Mouse (Mus musculus): ENCODE data around the gene Mrpl52. TPM values are rescaled to one million over a fixed set of nuclear protein-coding genes. Genes with fewer than 3 reads are reported as not detected.

Gene Mrpl52
- polyA plus RNA-seq, 1 experiment from 2014 or later, result 202 TPM

DNA sequence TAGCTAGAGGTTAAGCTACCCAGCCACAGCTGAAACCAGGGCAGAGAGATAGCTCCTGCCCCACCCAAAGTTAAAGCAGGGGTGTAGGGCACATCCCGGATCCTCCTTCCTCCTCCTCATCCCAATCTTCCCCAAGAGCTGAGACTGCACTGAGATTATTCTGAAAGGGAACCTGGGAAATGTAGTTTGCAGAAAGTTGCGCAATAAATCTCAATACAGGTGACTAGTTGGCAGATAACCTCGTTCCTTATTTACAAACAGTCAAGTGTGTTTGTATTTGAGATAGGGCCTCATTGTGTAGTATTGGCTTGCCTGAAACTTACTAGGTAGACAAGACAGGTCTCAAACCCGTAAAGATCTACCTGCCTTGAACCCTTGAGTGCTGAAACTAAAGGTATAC, 35.4 kb downstream of the Mrpl52 start:
- WGBS, result 79% methylated on average over 4 of the region's 4 CpGs
- Histone ChIP-seq H3K27me3 (ENCODE audit: insufficient read depth, low read length) (no peaks in the 10 kb centered on the region), H3K9me3 (ENCODE audit: low read length) (no peaks in the 10 kb centered on the region), H3K4me3 (ENCODE audit: low read length) (no peak overlapping the region), H3K4me2 (replicated peaks; ENCODE audit: low read depth, low read length) (no peak overlapping the region), H3K4me1 (ENCODE audit: insufficient read depth, low read length) (peaks cover 10% of the 10 kb centered on the region), H3K27ac (ENCODE audit: low read length) (no peak overlapping the region), H3K9ac (replicated peaks; ENCODE audit: low read length) (no peak overlapping the region), H3K36me3 (ENCODE audit: insufficient read depth, low read length) (peaks cover 4% of the 10 kb centered on the region; the same call in 1 of the 2 replicates)
- no peak for ATAC-seq (ENCODE audit: low FRiP score, low TSS enrichment)

DNA sequence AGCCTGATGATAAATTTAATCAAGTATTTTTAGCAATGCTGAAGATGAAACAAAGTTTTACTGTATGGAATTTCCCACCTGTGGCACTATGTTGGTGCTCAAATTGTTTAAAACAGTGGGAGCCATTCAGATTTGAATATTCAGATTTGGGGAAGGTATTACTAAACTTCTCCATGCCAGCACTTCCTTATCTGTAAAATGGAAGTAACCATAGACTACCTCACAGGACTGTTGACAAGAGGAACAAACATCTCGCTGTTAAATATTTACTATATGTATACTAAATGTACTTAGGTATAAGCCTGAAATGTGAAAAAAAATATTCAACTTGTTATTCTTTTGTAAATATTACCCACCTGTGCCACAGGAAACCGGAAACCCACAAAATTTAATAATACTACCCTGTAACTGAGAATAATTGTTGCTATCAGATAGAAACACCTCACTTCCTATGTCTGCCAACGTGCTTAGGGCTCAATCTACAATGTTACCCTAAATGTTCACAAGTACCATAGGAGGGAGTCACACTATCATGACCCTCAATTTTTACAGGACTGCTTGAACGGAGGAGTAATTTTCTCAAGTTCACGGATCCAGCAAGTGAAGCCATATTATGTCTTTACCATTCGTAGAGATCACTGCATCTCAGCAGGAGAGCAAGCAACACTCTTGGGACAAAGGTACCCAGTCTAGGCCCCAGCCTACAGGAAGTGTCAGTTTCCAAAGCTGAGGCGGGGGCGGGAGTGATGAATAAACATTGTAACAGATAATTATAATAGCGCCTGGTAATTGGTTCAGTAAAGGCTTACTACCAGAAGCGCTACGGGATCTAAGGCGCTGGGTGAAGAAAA, 36.6 kb downstream of the Mrpl52 start:
- Histone ChIP-seq H3K9ac (replicated peaks; ENCODE audit: low read length) (peak overlapping the region; percentile 92), H3K36me3 (ENCODE audit: insufficient read depth, low read length) (peaks cover 14% of the 10 kb centered on the region), H3K4me3 (ENCODE audit: low read length) (peak overlapping the region; percentile 87), H3K4me2 (replicated peaks; ENCODE audit: low read depth, low read length) (peak overlapping the region; percentile 79), H3K27me3 (ENCODE audit: insufficient read depth, low read length) (no peaks in the 10 kb centered on the region), H3K27ac (ENCODE audit: low read length) (peak overlapping the region; percentile 92), H3K9me3 (ENCODE audit: low read length) (no peaks in the 10 kb centered on the region), H3K4me1 (ENCODE audit: insufficient read depth, low read length) (peaks cover 10% of the 10 kb centered on the region)
- ATAC-seq (ENCODE audit: low FRiP score, low TSS enrichment), result peak; percentile 27; the same call in 1 of the 2 replicates
- 15% methylated on average over 12 of the region's 12 CpGs for WGBS

DNA sequence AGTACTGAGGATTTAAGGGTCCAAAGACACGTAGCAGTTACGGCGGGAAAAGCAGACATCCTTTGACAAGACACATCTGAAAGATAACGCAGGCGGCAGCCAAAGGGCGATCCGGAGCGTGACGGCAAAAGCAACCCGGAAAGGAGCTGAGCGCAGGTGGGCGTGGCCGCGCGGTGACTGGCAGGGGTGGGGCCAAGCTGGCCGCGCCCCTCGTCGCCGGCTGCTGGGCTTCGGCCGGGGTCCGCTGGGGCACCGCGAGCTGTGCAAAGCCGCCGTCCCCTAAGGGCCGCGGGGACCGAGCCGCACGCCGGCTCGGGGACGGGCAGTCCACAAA, 37.2 kb downstream of the Mrpl52 start, which contains the start of gene Lrp10:
TSS of gene Lrp10 (plus strand) at position 179 of the 334 bp plus-strand sequence.
- Histone ChIP-seq H3K4me1 (ENCODE audit: insufficient read depth, low read length) (peaks cover 10% of the 10 kb centered on the region), H3K36me3 (ENCODE audit: insufficient read depth, low read length) (peaks cover 20% of the 10 kb centered on the region), H3K9ac (replicated peaks; ENCODE audit: low read length) (peak within 1 kb of the TSS; percentile 92), H3K4me2 (replicated peaks; ENCODE audit: low read depth, low read length) (peak within 1 kb of the TSS; percentile 79), H3K4me3 (ENCODE audit: low read length) (peak within 1 kb of the TSS; percentile 87), H3K27ac (ENCODE audit: low read length) (peak within 1 kb of the TSS; percentile 92), H3K9me3 (ENCODE audit: low read length) (no peaks in the 10 kb centered on the region), H3K27me3 (ENCODE audit: insufficient read depth, low read length) (no peaks in the 10 kb centered on the region)
- WGBS, result under 1% methylated on average over 35 of the region's 35 CpGs
- peak; percentile 90 for ATAC-seq (ENCODE audit: low FRiP score, low TSS enrichment)

DNA sequence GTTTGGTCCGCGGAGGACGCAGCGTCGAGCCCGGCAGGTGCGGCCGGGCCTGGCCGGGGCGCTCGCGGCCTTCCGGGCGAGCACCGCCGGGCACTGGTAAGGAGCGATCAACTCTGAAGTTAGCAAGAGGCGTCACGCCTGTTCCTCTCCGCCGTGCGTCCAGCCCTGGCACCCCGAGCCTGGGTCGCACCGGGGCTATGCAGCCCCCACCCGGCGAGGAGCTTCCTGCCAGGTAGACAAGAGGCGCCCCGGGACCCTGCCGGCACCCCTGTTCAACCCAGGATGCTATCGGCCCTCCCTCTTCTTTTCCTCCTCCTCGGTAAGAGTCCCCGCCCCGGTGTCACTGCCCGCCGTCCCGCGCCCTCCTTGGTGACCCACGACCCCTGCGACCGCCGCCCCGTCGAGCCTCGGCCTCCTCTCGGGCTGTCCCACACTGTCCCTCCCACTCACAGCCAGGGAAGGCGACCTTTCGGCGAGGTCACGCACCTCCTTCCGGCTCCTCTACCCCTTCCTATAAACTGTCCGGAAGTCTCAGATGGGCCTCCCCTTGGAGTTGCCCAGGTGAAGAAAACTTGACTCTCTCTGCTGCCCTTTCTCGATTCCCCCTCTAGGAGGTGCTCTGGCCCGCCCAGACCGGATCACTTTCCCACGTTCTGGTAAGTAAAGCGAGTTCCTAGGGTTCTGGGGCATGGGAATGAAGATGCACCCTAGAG, 37.7 kb downstream of the Mrpl52 start:
- under 1% methylated on average over 40 of the region's 57 CpGs for WGBS
- Histone ChIP-seq H3K36me3 (ENCODE audit: insufficient read depth, low read length) (peaks cover 25% of the 10 kb centered on the region), H3K4me2 (replicated peaks; ENCODE audit: low read depth, low read length) (peak overlapping the region; percentile 79), H3K4me3 (ENCODE audit: low read length) (peak overlapping the region; percentile 87), H3K27me3 (ENCODE audit: insufficient read depth, low read length) (no peaks in the 10 kb centered on the region), H3K9ac (replicated peaks; ENCODE audit: low read length) (peak overlapping the region; percentile 92), H3K4me1 (ENCODE audit: insufficient read depth, low read length) (peaks cover 10% of the 10 kb centered on the region), H3K27ac (ENCODE audit: low read length) (peak overlapping the region; percentile 92), H3K9me3 (ENCODE audit: low read length) (no peaks in the 10 kb centered on the region)
- ATAC-seq (ENCODE audit: low FRiP score, low TSS enrichment), result peak; percentile 77

DNA sequence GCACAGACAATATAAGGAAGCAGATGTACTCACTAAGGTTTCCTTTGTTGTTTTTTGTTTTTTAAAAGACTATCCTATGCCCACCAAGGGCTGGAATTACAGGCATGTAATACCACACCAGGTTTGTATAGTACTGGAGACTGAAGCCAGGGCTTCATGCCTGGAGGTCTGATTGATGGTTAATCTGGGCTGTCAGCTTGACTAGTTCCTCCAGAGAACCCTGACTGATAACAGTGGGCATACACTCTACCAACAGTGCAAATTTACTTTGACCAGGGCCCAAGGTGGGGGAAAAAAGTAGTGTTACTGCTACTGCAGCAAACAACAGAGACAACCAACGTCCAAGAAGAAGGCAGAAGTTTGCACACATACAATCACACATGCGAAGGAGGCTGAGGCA, 44.8 kb downstream of the Mrpl52 start:
- WGBS, result 89% methylated on average over 2 of the region's 2 CpGs
- H3K4me2 ChIP-seq (replicated peaks; ENCODE audit: low read depth, low read length), result no peak overlapping the region
- H3K4me1 ChIP-seq (ENCODE audit: insufficient read depth, low read length), result peaks cover 4% of the 10 kb centered on the region
- H3K9ac ChIP-seq (replicated peaks; ENCODE audit: low read length), result no peak overlapping the region
- H3K27me3 ChIP-seq (ENCODE audit: insufficient read depth, low read length), result no peaks in the 10 kb centered on the region
- H3K4me3 ChIP-seq (ENCODE audit: low read length), result no peak overlapping the region
- no peak for ATAC-seq (ENCODE audit: low FRiP score, low TSS enrichment)
- H3K9me3 ChIP-seq (ENCODE audit: low read length), result peaks cover 5% of the 10 kb centered on the region; the same call in 1 of the 2 replicates
- H3K36me3 ChIP-seq (ENCODE audit: insufficient read depth, low read length), result peaks cover 31% of the 10 kb centered on the region
- H3K27ac ChIP-seq (ENCODE audit: low read length), result no peak overlapping the region

- no peak for ATAC-seq (ENCODE audit: low FRiP score, low TSS enrichment)
- no peak overlapping the region for H3K9ac ChIP-seq (replicated peaks; ENCODE audit: low read length)
- WGBS, result 71% methylated on average over 5 of the region's 5 CpGs
- no peak overlapping the region for H3K4me2 ChIP-seq (replicated peaks; ENCODE audit: low read depth, low read length)
- H3K4me1 ChIP-seq (ENCODE audit: insufficient read depth, low read length), result peaks cover 9% of the 10 kb centered on the region
- H3K9me3 ChIP-seq (ENCODE audit: low read length), result peaks cover 5% of the 10 kb centered on the region; the same call in 1 of the 2 replicates
- H3K36me3 ChIP-seq (ENCODE audit: insufficient read depth, low read length), result peaks cover 28% of the 10 kb centered on the region
- no peak overlapping the region for H3K27ac ChIP-seq (ENCODE audit: low read length)
- no peak overlapping the region for H3K4me3 ChIP-seq (ENCODE audit: low read length)
- no peaks in the 10 kb centered on the region for H3K27me3 ChIP-seq (ENCODE audit: insufficient read depth, low read length)
Measured at GRCm38 (mm10) chr14:54472671-54473070, 46.0 kb downstream of the Mrpl52 start.

DNA sequence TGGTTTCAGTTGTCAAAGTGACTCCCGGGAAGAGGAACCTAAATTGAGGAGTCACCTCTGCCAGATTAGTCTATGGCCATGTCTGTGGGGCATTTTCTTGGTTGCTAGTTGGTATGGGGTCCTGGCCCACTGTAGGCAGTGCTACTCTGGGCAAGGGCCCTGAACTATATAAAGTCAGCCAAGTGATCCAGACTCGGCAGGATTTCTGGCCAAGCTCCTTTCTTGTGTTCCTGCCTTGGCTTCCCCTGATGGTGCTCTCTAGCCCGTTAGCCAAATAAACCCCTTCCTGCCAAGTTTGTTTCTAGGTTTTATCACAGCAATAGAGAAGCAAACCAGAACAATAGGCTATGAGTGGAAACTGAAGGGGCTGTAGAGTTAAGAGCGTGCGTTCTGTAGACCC, 48.0 kb downstream of the Mrpl52 start:
- Histone ChIP-seq H3K4me1 (ENCODE audit: insufficient read depth, low read length) (peaks cover 21% of the 10 kb centered on the region), H3K4me2 (replicated peaks; ENCODE audit: low read depth, low read length) (no peak overlapping the region), H3K27me3 (ENCODE audit: insufficient read depth, low read length) (peaks cover 9% of the 10 kb centered on the region; the same call in 1 of the 2 replicates), H3K9ac (replicated peaks; ENCODE audit: low read length) (no peak overlapping the region), H3K36me3 (ENCODE audit: insufficient read depth, low read length) (peaks cover 8% of the 10 kb centered on the region; the same call in 1 of the 2 replicates), H3K27ac (ENCODE audit: low read length) (no peak overlapping the region), H3K4me3 (ENCODE audit: low read length) (no peak overlapping the region), H3K9me3 (ENCODE audit: low read length) (peaks cover 5% of the 10 kb centered on the region; the same call in 1 of the 2 replicates)
- ATAC-seq (ENCODE audit: low FRiP score, low TSS enrichment), result no peak
- 76% methylated on average over 5 of the region's 5 CpGs for WGBS

DNA sequence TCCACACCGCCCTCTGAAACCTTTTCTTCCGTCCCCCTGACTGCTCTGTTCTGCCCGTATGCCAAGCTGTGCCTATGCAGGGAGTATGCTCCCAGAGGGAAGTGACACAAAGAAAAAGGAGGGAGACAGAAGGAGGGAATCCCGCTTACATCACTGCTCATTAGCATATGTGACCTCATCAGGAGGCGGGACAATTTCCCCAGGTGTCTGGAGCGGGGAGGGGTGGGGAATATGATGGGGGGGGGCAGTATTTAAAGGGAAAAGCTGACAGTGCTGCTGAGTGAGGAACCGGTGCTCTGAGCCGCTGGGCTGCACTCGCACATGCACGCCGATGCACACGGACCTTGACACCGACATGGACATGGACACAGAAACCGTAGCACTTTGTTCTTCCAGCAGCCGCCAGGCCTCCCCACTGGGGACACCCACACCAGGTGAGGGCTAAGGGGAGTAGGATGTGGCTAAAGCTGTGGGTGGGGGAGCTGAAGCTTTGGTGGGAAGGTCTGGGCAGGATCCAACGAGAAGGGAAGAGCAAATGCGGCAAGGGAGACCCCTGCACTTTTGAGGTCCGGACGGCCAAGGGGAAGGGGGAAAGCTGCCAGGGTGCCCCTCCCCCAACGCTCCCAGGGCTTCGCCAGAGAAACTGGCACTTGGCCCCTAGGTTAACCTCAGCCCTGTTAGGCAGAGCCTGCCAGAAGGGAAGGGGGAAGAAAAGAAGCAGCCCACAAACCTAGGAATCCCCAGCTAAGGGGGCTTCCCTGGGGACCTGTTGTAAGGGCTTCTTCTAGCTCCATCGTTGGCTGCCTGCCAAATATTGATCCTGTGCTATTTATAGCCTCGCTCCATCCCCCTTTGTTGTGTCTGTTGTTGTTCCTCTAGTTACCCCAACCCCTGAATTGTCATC, 49.5 kb downstream of the Mrpl52 start, which contains the start of gene Rem2:
TSS of gene Rem2 (plus strand) at position 160 of the 904 bp plus-strand sequence.
- Histone ChIP-seq H3K27ac (ENCODE audit: low read length) (no peak within 1 kb of the TSS), H3K4me2 (replicated peaks; ENCODE audit: low read depth, low read length) (peak within 1 kb of the TSS; percentile 86), H3K9me3 (ENCODE audit: low read length) (peaks cover 5% of the 10 kb centered on the region; the same call in 1 of the 2 replicates), H3K36me3 (ENCODE audit: insufficient read depth, low read length) (no peaks in the 10 kb centered on the region; the same call in 1 of the 2 replicates), H3K9ac (replicated peaks; ENCODE audit: low read length) (peak within 1 kb of the TSS; percentile 76), H3K4me1 (ENCODE audit: insufficient read depth, low read length) (peaks cover 24% of the 10 kb centered on the region), H3K4me3 (ENCODE audit: low read length) (peak within 1 kb of the TSS; percentile 54), H3K27me3 (ENCODE audit: insufficient read depth, low read length) (peaks cover 12% of the 10 kb centered on the region; the same call in 1 of the 2 replicates)
- ATAC-seq (ENCODE audit: low FRiP score, low TSS enrichment), result peak; percentile 71
- 3% methylated on average over 23 of the region's 23 CpGs for WGBS

All from kidney, embryonic 16.5 days (tissue).